Mouse (Mus musculus) kidney, embryonic 14.5 days (tissue): Measurements from ENCODE around the gene Plekha5. TPM values are rescaled to one million over a fixed set of nuclear protein-coding genes. Genes with fewer than 3 reads are reported as not detected.

Experiments used
- ATAC-seq: fragments of 200-750 bp; cut with Nextera tagmentation; 2 replicates; pipeline ENCODE4 v1.8.0; 2017; ENCODE audit warnings: moderate number of reproducible peaks, mild to moderate bottlenecking, moderate TSS enrichment, moderate library complexity; ENCODE audit not compliant: low FRiP score, low TSS enrichment
- H3K27ac ChIP-seq: fragments of 300-500 bp; sonication (generic); 2 replicates; pipeline ENCODE4 v1.5.1; 2014; ENCODE audit warnings: low read depth, mild to moderate bottlenecking, low read length, moderate library complexity, mixed read lengths
- H3K27me3 ChIP-seq: fragments of 300-500 bp; sonication (generic); 2 replicates; pipeline ENCODE4 v1.6.1; 2014; ENCODE audit warnings: mild to moderate bottlenecking, low read length; ENCODE audit not compliant: control insufficient read depth, insufficient read depth
- H3K36me3 ChIP-seq: fragments of 300-500 bp; sonication (generic); 2 replicates; pipeline ENCODE4 v1.6.1; 2014; ENCODE audit warnings: low read length, mixed read lengths; ENCODE audit not compliant: control insufficient read depth, insufficient read depth
- H3K4me1 ChIP-seq: fragments of 300-500 bp; sonication (generic); 2 replicates; pipeline ENCODE4 v1.6.1; 2014; ENCODE audit warnings: low read length, mixed read lengths; ENCODE audit not compliant: control insufficient read depth, insufficient read depth
- H3K4me2 ChIP-seq: fragments of 300-500 bp; sonication (generic); replicated peaks from 2 replicates; pipeline ENCODE4 v1.6.1; 2014; ENCODE audit warnings: low read depth, mild to moderate bottlenecking, low read length
- H3K4me3 ChIP-seq: fragments of 300-500 bp; sonication (generic); 2 replicates; pipeline ENCODE4 v1.5.1; 2014; ENCODE audit warnings: mild to moderate bottlenecking, low read length
- H3K9ac ChIP-seq: fragments of 300-500 bp; sonication (generic); 2 replicates; pipeline ENCODE4 v1.6.1; 2014; ENCODE audit warnings: low read depth, mild to moderate bottlenecking, low read length, moderate library complexity
- H3K9me3 ChIP-seq: fragments of 300-500 bp; sonication (generic); 2 replicates; pipeline ENCODE4 v1.6.1; 2016; ENCODE audit warnings: low read length; ENCODE audit not compliant: control insufficient read depth
- WGBS: fragments of 180-500 bp; shearing (Covaris S2); extraction: QIAGEN DNeasy Blood & Tissue Kit; methylation state at CpG from one replicate; pipeline ENCODE4 v1.1.7; 2014; 5-methylcytosine and 5-hydroxymethylcytosine counted together
- polyA plus RNA-seq: library from polyadenylated mRNA; unstranded; fragments of >200 nt; fragmentation: Nextera tagmentation; extraction: Ambion mirVana; gene quantifications from 2 replicates; pipeline ENCODE4 v1.2.1, GENCODE M21; 2014

The Plekha5 gene
- polyA plus RNA-seq, 1 experiment from 2014 or later = 63.4 TPM

DNA sequence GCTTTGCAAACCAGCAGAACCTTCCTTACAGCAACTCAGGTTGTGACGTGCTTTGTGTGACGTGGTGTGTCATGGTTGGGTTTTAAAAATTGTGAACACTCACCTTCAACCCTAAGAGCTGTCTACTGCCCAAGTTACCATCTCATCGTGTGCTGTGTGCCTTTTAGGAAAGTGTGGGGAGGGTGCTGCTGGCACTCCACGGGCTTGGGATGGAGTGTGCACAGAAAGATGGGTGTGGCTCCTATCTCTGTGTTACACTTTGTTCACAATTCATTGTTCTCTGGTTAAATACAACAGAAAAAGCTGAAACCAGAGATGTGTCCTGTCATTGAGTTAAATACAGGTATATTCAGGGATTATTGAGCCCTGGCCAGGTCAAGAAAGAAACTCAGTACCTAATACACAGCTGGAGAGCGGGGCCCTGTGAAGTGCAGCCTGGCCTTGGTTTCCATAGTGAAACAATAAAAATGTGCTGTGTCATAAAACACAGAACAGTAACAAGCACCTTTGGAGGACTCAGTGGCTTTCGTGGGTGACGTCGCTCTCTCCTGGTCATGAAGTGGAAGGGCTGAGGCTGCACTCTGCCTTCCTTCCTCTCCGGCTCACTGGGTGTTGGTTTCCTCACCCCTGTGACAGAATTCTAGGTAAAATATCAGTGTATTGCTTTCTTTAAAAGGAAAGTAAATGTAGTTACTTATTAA lies 42.2 kb downstream of the Plekha5 start:
- Histone ChIP-seq H3K4me2 (no peak overlapping the region), H3K9me3 (no peaks in the 10 kb centered on the region), H3K27ac (no peak overlapping the region), H3K4me3 (no peak overlapping the region), H3K4me1 (no peaks in the 10 kb centered on the region; the same call in 1 of the 2 replicates), H3K9ac (no peak overlapping the region), H3K27me3 (no peaks in the 10 kb centered on the region), H3K36me3 (no peaks in the 10 kb centered on the region)
- ATAC-seq = peak; percentile 73; the same call in 1 of the 2 replicates
- WGBS = 71% methylated on average over 9 of the region's 9 CpGs

DNA sequence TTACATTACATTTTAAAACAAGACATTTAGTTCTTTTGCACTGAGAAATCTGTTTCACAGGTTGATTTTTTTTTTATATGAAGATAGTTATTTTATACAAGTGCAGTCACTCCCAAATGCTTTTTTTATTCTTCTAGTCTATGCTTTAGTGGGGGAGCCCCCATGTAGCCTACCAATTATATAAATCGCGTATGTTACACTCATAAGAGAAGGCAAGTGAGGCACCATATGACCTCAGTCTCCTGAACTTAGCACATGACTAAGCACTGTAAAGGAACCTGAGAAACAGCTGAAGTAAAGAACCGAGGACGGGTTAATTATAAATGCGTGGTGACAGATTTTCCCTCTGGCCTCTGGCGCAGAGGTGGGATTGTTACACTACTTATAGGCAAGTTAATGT lies 43.0 kb downstream of the Plekha5 start:
- H3K4me2 ChIP-seq = no peak overlapping the region
- no peak overlapping the region for H3K9ac ChIP-seq
- H3K4me1 ChIP-seq = no peaks in the 10 kb centered on the region; the same call in 1 of the 2 replicates
- no peak overlapping the region for H3K27ac ChIP-seq
- H3K9me3 ChIP-seq = no peaks in the 10 kb centered on the region
- no peak overlapping the region for H3K4me3 ChIP-seq
- no peaks in the 10 kb centered on the region for H3K27me3 ChIP-seq
- ATAC-seq = peak; percentile 20; the same call in 1 of the 2 replicates
- H3K36me3 ChIP-seq = no peaks in the 10 kb centered on the region
- WGBS = 54% methylated on average over 6 of the region's 6 CpGs

- WGBS = 94% methylated on average over 12 of the region's 12 CpGs
- H3K4me2 ChIP-seq = no peak overlapping the region
- H3K9me3 ChIP-seq = no peaks in the 10 kb centered on the region
- no peaks in the 10 kb centered on the region; the same call in 1 of the 2 replicates for H3K4me1 ChIP-seq
- no peak overlapping the region for H3K4me3 ChIP-seq
- no peaks in the 10 kb centered on the region for H3K27me3 ChIP-seq
- no peak overlapping the region for H3K9ac ChIP-seq
- H3K27ac ChIP-seq = no peak overlapping the region
- H3K36me3 ChIP-seq = no peaks in the 10 kb centered on the region
- ATAC-seq = no peak
These were observed 44.0 kb downstream of the Plekha5 start for GRCm38 (mm10) chr6:140467851-140468250.

DNA sequence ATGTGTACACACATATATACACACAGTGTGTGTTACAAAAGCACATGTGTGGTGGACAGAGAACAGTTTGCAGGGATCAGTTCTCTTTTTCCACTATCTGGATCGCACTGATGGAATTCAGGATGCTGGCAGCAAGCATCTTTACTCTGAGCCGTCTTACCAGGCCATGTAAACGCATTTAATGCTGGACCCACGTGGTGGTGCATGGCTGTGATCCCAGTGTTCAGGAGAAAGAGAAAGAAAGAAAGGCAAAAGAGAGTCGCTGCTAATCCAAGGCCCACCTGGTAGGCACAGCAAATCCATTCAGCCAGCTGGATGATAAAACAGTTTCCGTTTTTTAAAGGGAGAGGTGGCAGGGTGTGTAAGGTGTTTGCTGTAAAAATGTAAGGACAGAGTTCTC lies 45.9 kb downstream of the Plekha5 start:
- WGBS = 88% methylated on average over 6 of the region's 6 CpGs
- no peaks in the 10 kb centered on the region for H3K27me3 ChIP-seq
- no peak for ATAC-seq

GRCm38 (mm10) chr6:140471751-140472150 lies 47.9 kb downstream of the Plekha5 start:
- no peak overlapping the region for H3K27ac ChIP-seq
- no peaks in the 10 kb centered on the region for H3K4me1 ChIP-seq
- no peak overlapping the region for H3K4me2 ChIP-seq
- no peak for ATAC-seq
- no peaks in the 10 kb centered on the region for H3K9me3 ChIP-seq
- H3K9ac ChIP-seq = no peak overlapping the region
- no peaks in the 10 kb centered on the region for H3K36me3 ChIP-seq
- 83% methylated on average over 5 of the region's 5 CpGs for WGBS
- H3K4me3 ChIP-seq = no peak overlapping the region
- H3K27me3 ChIP-seq = no peaks in the 10 kb centered on the region

More for the DNA sequence above, 45.9 kb downstream of the Plekha5 start:
- H3K4me3 ChIP-seq = no peak overlapping the region
- no peak overlapping the region for H3K4me2 ChIP-seq
- H3K4me1 ChIP-seq = no peaks in the 10 kb centered on the region; the same call in 1 of the 2 replicates
- no peaks in the 10 kb centered on the region for H3K9me3 ChIP-seq
- no peak overlapping the region for H3K9ac ChIP-seq
- no peaks in the 10 kb centered on the region for H3K36me3 ChIP-seq
- H3K27ac ChIP-seq = no peak overlapping the region

DNA sequence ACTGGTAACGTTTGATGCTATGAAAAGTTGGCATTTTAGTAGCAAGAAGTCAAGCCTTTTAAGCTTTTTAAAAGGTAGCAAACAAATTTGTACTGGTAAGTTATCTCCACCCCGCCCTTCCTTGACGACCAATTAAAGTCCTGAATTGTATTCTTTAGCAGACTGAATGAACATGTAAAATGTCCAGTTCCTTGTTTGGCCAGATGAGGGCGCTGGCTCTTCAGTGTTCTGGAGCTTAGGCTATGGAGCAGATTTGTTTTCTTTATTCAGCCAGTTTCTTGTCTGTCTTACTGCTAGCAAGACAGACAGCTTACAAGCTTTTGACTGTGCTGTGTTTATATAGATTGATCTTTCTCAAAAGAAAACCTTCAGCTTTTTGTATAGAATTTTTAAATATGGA lies 48.5 kb downstream of the Plekha5 start:
- no peaks in the 10 kb centered on the region for H3K9me3 ChIP-seq
- H3K4me1 ChIP-seq = 0 out of 2 replicates have a peak, but pooled peaks cover 2% of the 10 kb centered on the region
- H3K4me3 ChIP-seq = no peak overlapping the region
- H3K27me3 ChIP-seq = no peaks in the 10 kb centered on the region
- no peak for ATAC-seq
- H3K4me2 ChIP-seq = no peak overlapping the region
- H3K9ac ChIP-seq = no peak overlapping the region
- H3K27ac ChIP-seq = no peak overlapping the region
- WGBS = 60% methylated on average over 4 of the region's 4 CpGs
- no peaks in the 10 kb centered on the region for H3K36me3 ChIP-seq

- 88% methylated on average over 9 of the region's 9 CpGs for WGBS
These were observed 51.7 kb downstream of the Plekha5 start for GRCm38 (mm10) chr6:140475393-140476087.

DNA sequence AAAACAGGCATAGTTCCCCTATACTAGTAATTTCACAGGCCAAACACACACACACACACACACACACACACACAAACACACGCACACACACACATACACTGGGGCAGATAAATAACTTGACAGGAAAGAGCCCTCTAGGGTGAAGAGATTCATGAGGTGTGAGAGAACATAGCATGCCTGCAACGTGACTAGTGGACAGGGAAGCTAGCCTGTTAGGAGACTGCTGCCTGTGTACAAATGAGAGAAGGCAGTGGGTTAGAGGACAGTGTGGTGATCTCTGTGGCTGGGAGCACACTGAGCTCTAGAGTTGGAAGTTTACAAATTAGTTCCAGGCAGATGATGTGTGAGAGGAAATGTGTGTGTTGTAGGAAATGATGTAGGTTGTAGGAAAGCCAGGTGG lies 53.1 kb downstream of the Plekha5 start:
- 51% methylated on average over 2 of the region's 2 CpGs for WGBS
- 0 out of 2 replicates have a peak, but pooled peaks cover 7% of the 10 kb centered on the region for H3K4me1 ChIP-seq
- ATAC-seq = no peak

More at GRCm38 (mm10) chr6:140475393-140476087, 51.7 kb downstream of the Plekha5 start:
- no peak for ATAC-seq
- Histone ChIP-seq H3K9me3 (no peaks in the 10 kb centered on the region), H3K4me1 (0 out of 2 replicates have a peak, but pooled peaks cover 5% of the 10 kb centered on the region), H3K4me3 (no peak overlapping the region), H3K9ac (no peak overlapping the region), H3K27ac (no peak overlapping the region), H3K36me3 (no peaks in the 10 kb centered on the region), H3K4me2 (no peak overlapping the region), H3K27me3 (no peaks in the 10 kb centered on the region)

DNA sequence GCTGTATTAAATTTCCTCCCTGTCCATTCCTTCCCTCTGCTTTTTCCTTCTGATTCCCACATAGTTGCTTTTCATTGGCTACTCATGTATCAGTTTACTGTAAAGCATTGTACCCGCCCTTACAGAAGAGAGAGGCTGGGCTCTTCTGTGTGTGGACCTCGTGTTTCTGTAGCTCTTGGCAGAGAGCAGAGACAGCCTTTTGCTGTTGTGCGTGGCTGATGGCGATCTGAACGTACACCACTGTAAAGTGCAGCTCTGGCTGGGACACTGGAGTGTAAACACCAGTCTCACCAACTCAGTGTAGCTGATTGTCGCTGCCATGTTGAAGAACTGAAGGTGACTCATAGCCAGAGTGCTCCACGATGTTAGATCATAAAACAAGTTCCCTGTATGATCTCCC lies 54.2 kb downstream of the Plekha5 start:
- Histone ChIP-seq H3K36me3 (no peaks in the 10 kb centered on the region), H3K9ac (no peak overlapping the region), H3K4me3 (no peak overlapping the region), H3K27me3 (no peaks in the 10 kb centered on the region), H3K27ac (no peak overlapping the region), H3K9me3 (no peaks in the 10 kb centered on the region), H3K4me1 (0 out of 2 replicates have a peak, but pooled peaks cover 7% of the 10 kb centered on the region), H3K4me2 (no peak overlapping the region)
- ATAC-seq = peak; percentile 72
- WGBS = 51% methylated on average over 7 of the region's 7 CpGs

More for the DNA sequence above, 53.1 kb downstream of the Plekha5 start:
- H3K4me3 ChIP-seq = no peak overlapping the region
- H3K36me3 ChIP-seq = no peaks in the 10 kb centered on the region
- no peak overlapping the region for H3K27ac ChIP-seq
- no peaks in the 10 kb centered on the region for H3K9me3 ChIP-seq
- H3K4me2 ChIP-seq = no peak overlapping the region
- no peak overlapping the region for H3K9ac ChIP-seq
- no peaks in the 10 kb centered on the region for H3K27me3 ChIP-seq
